Mouse (Mus musculus): Measurements from ENCODE around the gene Ndnf. TPM values are rescaled to one million over a fixed set of nuclear protein-coding genes. Genes with fewer than 3 reads are reported as not detected.

The Ndnf gene
- polyA plus RNA-seq, 1 experiment from 2014 or later = 4.4 TPM

Other genes starting within 250 kb of the Ndnf start
- gene Tnip3, start 146.3 kb upstream of the Ndnf start, polyA plus RNA-seq (2016; fragmentation: Nextera tagmentation; extraction: Ambion mirVana) = not detected in 2 replicates
- 17.5 and 19.5 TPM in 2 replicates for gene Prdm5, start 107.4 kb downstream of the Ndnf start, polyA plus RNA-seq (2016; fragmentation: Nextera tagmentation; extraction: Ambion mirVana)

All from limb, embryonic 10.5 days (tissue).